Mouse (Mus musculus): ENCODE data around the gene Samd10. TPM values are rescaled to one million over a fixed set of nuclear protein-coding genes. Genes with fewer than 3 reads are reported as not detected.
A peak's percentile ranks its signal among the peaks of the same experiment; 100 is the strongest.

Samd10 gene
- polyA plus RNA-seq, 1 experiment from 2014 or later: 176 TPM

GRCm38 (mm10) chr2:181600828-181601750 is 2.1 kb upstream of the Samd10 start:
- peak overlapping the region; percentile 82 for H3K4me2 ChIP-seq (replicated peaks)
- peak; percentile 91 for ATAC-seq

GRCm38 (mm10) chr2:181600226-181600758 is 1.3 kb upstream of the Samd10 start:
- H3K27ac ChIP-seq: 0 out of 2 replicates have a peak overlapping the region, but pooled peaks have one; percentile 84
- peak overlapping the region; percentile 94; the same call in 1 of the 2 replicates for H3K9ac ChIP-seq (replicated peaks)
- peak overlapping the region; percentile 82 for H3K4me2 ChIP-seq (replicated peaks)
- no peaks in the 10 kb centered on the region for H3K9me3 ChIP-seq
- peaks cover 49% of the 10 kb centered on the region for H3K4me1 ChIP-seq (replicated peaks)
- ATAC-seq: no peak
- peak overlapping the region; percentile 90 for H3K4me3 ChIP-seq (replicated peaks)
- H3K36me3 ChIP-seq: peaks cover 15% of the 10 kb centered on the region
- 68% methylated on average over 6 of the region's 6 CpGs for WGBS
- H3K27me3 ChIP-seq: no peaks in the 10 kb centered on the region

More at GRCm38 (mm10) chr2:181600828-181601750, 2.1 kb upstream of the Samd10 start:
- Histone ChIP-seq H3K4me3 (replicated peaks) (peak overlapping the region; percentile 90), H3K4me1 (replicated peaks) (peaks cover 49% of the 10 kb centered on the region), H3K27me3 (no peaks in the 10 kb centered on the region), H3K9me3 (no peaks in the 10 kb centered on the region), H3K36me3 (peaks cover 7% of the 10 kb centered on the region), H3K9ac (replicated peaks) (peak overlapping the region; percentile 94), H3K27ac (peak overlapping the region; percentile 84)
- 1% methylated on average over 57 of the region's 57 CpGs for WGBS

GRCm38 (mm10) chr2:181597378-181598061 is 1.5 kb downstream of the Samd10 start:
- peaks cover 50% of the 10 kb centered on the region for H3K4me1 ChIP-seq (replicated peaks)

GRCm38 (mm10) chr2:181596221-181596960 is 2.6 kb downstream of the Samd10 start:
- H3K4me1 ChIP-seq (replicated peaks): peaks cover 45% of the 10 kb centered on the region
- no peaks in the 10 kb centered on the region for H3K27me3 ChIP-seq
- H3K4me2 ChIP-seq (replicated peaks): no peak overlapping the region
- H3K4me3 ChIP-seq (replicated peaks): no peak overlapping the region
- no peak overlapping the region for H3K27ac ChIP-seq
- ATAC-seq: no peak
- no peaks in the 10 kb centered on the region for H3K9me3 ChIP-seq
- 62% methylated on average over 6 of the region's 6 CpGs for WGBS
- H3K9ac ChIP-seq (replicated peaks): no peak overlapping the region
- peaks cover 16% of the 10 kb centered on the region for H3K36me3 ChIP-seq

More at GRCm38 (mm10) chr2:181597378-181598061, 1.5 kb downstream of the Samd10 start:
- peak overlapping the region; percentile 75 for H3K4me2 ChIP-seq (replicated peaks)
- 0 out of 2 replicates have a peak overlapping the region, but pooled peaks have one; percentile 25 for H3K9ac ChIP-seq (replicated peaks)
- H3K27me3 ChIP-seq: no peaks in the 10 kb centered on the region
- H3K4me3 ChIP-seq (replicated peaks): peak overlapping the region; percentile 54
- peaks cover 16% of the 10 kb centered on the region for H3K36me3 ChIP-seq
- WGBS: 69% methylated on average over 7 of the region's 7 CpGs
- H3K27ac ChIP-seq: no peak overlapping the region
- H3K9me3 ChIP-seq: no peaks in the 10 kb centered on the region
- ATAC-seq: no peak

- H3K27ac ChIP-seq: no peak overlapping the region
- ATAC-seq: no peak
- H3K9me3 ChIP-seq: no peaks in the 10 kb centered on the region
- WGBS: 79% methylated on average over 4 of the region's 4 CpGs
- H3K4me3 ChIP-seq (replicated peaks): no peak overlapping the region
- peaks cover 51% of the 10 kb centered on the region for H3K4me1 ChIP-seq (replicated peaks)
- H3K9ac ChIP-seq (replicated peaks): no peak overlapping the region
- no peaks in the 10 kb centered on the region for H3K27me3 ChIP-seq
- peaks cover 23% of the 10 kb centered on the region for H3K36me3 ChIP-seq
- H3K4me2 ChIP-seq (replicated peaks): no peak overlapping the region
Observed at GRCm38 (mm10) chr2:181594946-181595696, 3.9 kb downstream of the Samd10 start.

- peaks cover 47% of the 10 kb centered on the region for H3K4me1 ChIP-seq (replicated peaks)
- H3K9ac ChIP-seq (replicated peaks): no peak overlapping the region
- no peak for ATAC-seq
- peaks cover 35% of the 10 kb centered on the region for H3K36me3 ChIP-seq
- no peak overlapping the region for H3K4me3 ChIP-seq (replicated peaks)
- no peak overlapping the region for H3K27ac ChIP-seq
- no peak overlapping the region for H3K4me2 ChIP-seq (replicated peaks)
- no peaks in the 10 kb centered on the region for H3K9me3 ChIP-seq
- H3K27me3 ChIP-seq: no peaks in the 10 kb centered on the region
Observed at GRCm38 (mm10) chr2:181593937-181594336, 5.1 kb downstream of the Samd10 start.

- Histone ChIP-seq H3K4me2 (replicated peaks) (peak overlapping the region; percentile 89), H3K9ac (replicated peaks) (peak overlapping the region; percentile 95), H3K4me1 (replicated peaks) (peaks cover 42% of the 10 kb centered on the region), H3K4me3 (replicated peaks) (peak overlapping the region; percentile 98), H3K9me3 (no peaks in the 10 kb centered on the region), H3K27me3 (no peaks in the 10 kb centered on the region), H3K36me3 (peaks cover 44% of the 10 kb centered on the region), H3K27ac (peak overlapping the region; percentile 89)
- peak; percentile 25 for ATAC-seq
- 12% methylated on average over 6 of the region's 6 CpGs for WGBS
Observed at GRCm38 (mm10) chr2:181593042-181593421, 6.0 kb downstream of the Samd10 start.

GRCm38 (mm10) chr2:181592231-181593041 is 6.6 kb downstream of the Samd10 start, which contains the start of gene Zfp512b:
Zfp512b (minus strand) TSS chr2:181592803.
- H3K4me3 ChIP-seq (replicated peaks): peak within 1 kb of the TSS; percentile 98
- peaks cover 50% of the 10 kb centered on the region for H3K36me3 ChIP-seq
- peak; percentile 87 for ATAC-seq
- peak within 1 kb of the TSS; percentile 89 for H3K4me2 ChIP-seq (replicated peaks)
- H3K9ac ChIP-seq (replicated peaks): peak within 1 kb of the TSS; percentile 95
- peak within 1 kb of the TSS; percentile 89 for H3K27ac ChIP-seq
- no peaks in the 10 kb centered on the region for H3K9me3 ChIP-seq
- under 1% methylated on average over 74 of the region's 97 CpGs for WGBS
- no peaks in the 10 kb centered on the region for H3K27me3 ChIP-seq
- peaks cover 37% of the 10 kb centered on the region for H3K4me1 ChIP-seq (replicated peaks)

GRCm38 (mm10) chr2:181591528-181592085 is 7.4 kb downstream of the Samd10 start, which contains the start of gene Prpf6:
Prpf6 (plus strand) TSS chr2:181591868.
- no peaks in the 10 kb centered on the region for H3K27me3 ChIP-seq
- H3K4me2 ChIP-seq (replicated peaks): peak within 1 kb of the TSS; percentile 89
- H3K9ac ChIP-seq (replicated peaks): peak within 1 kb of the TSS; percentile 95
- no peak; the same call in 1 of the 2 replicates for ATAC-seq
- peak within 1 kb of the TSS; percentile 98 for H3K4me3 ChIP-seq (replicated peaks)
- H3K4me1 ChIP-seq (replicated peaks): peaks cover 32% of the 10 kb centered on the region
- 11% methylated on average over 5 of the region's 5 CpGs for WGBS
- peaks cover 56% of the 10 kb centered on the region for H3K36me3 ChIP-seq
- H3K27ac ChIP-seq: peak within 1 kb of the TSS; percentile 89
- no peaks in the 10 kb centered on the region for H3K9me3 ChIP-seq

GRCm38 (mm10) chr2:181590471-181590870 is 8.5 kb downstream of the Samd10 start:
- Histone ChIP-seq H3K4me1 (replicated peaks) (peaks cover 32% of the 10 kb centered on the region), H3K27me3 (no peaks in the 10 kb centered on the region), H3K9me3 (no peaks in the 10 kb centered on the region), H3K4me2 (replicated peaks) (peak overlapping the region; percentile 89; the same call in 1 of the 2 replicates), H3K36me3 (peaks cover 56% of the 10 kb centered on the region), H3K4me3 (replicated peaks) (peak overlapping the region; percentile 98; the same call in 1 of the 2 replicates), H3K9ac (replicated peaks) (peak overlapping the region; percentile 95; the same call in 1 of the 2 replicates), H3K27ac (no peak overlapping the region)
- WGBS: 95% methylated on average over 5 of the region's 5 CpGs
- no peak for ATAC-seq
